Mouse (Mus musculus): Measurements from ENCODE around the gene Ppp2r1b.
A peak's percentile ranks its signal among the peaks of the same experiment; 100 is the strongest.

DNA sequence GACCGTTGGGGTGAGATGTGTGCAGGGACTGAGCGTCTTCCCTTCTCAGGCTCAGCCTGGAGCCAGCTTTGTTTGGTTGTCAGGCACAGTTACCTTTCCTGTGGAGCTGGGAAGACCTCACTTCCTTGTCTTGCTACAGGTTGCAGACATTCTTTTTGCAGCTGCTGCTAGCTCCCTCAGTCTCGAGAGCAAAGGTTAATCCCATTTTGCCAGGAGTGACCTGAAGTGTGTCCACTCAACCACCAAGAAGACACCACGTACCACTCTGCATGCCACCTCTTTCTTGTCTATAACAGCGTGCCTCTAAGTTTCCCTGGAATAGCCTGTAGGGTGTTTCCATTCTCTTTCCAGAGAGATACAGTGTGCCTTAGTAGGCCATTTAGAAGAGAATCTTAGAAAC is 3.7 kb downstream of the Ppp2r1b start:
- no peak for TF ChIP-seq POLR2A (IDR thresholded peaks at IDR 0.05; ENCODE audit: insufficient read length, low read depth)
- TF ChIP-seq E2F4 (IDR thresholded peaks at IDR 0.05; ENCODE audit: insufficient read depth), result no peak
- TF ChIP-seq POLR2AphosphoS2 (IDR thresholded peaks at IDR 0.05; ENCODE audit: insufficient read length, low read depth), result peak; percentile 40
- no peak for TF ChIP-seq CEBPB (IDR thresholded peaks at IDR 0.05; ENCODE audit: insufficient read depth, poor library complexity, severe bottlenecking)
- TF ChIP-seq TCF12 (IDR thresholded peaks at IDR 0.05; ENCODE audit: insufficient read depth, poor library complexity, severe bottlenecking), result no peak
- TF ChIP-seq TCF3 (IDR thresholded peaks at IDR 0.05; ENCODE audit: insufficient read length, low read depth), result no peak
- no peak for TF ChIP-seq MAX (IDR thresholded peaks at IDR 0.05; ENCODE audit: low read depth)
